Mouse (Mus musculus) forebrain, embryonic 16.5 days (tissue): ENCODE measurements around the gene Slc38a11. TPM values are rescaled to one million over a fixed set of nuclear protein-coding genes. Genes with fewer than 3 reads are reported as not detected.

ENCODE experiments used
- ATAC-seq: fragments of 200-750 bp; cut with Nextera tagmentation; 2 replicates; pipeline ENCODE4 v1.8.0; 2017; ENCODE audit warnings: mild to moderate bottlenecking, moderate library complexity
- H3K27ac ChIP-seq: fragments of 300-500 bp; sonication (generic); 2 replicates; pipeline ENCODE4 v1.5.1; 2014; ENCODE audit warnings: low read length, control low read depth
- H3K27me3 ChIP-seq: fragments of 300-500 bp; sonication (generic); replicated peaks from 2 replicates; pipeline ENCODE4 v1.6.1; 2014; ENCODE audit warnings: low read length; ENCODE audit not compliant: control insufficient read depth, insufficient read depth
- H3K36me3 ChIP-seq: fragments of 300-500 bp; sonication (generic); 2 replicates; pipeline ENCODE4 v1.6.1; 2014; ENCODE audit not compliant: control insufficient read depth, insufficient read depth
- H3K4me1 ChIP-seq: fragments of 300-500 bp; sonication (generic); replicated peaks from 2 replicates; pipeline ENCODE4 v1.6.1; 2014; ENCODE audit warnings: low read length; ENCODE audit not compliant: control insufficient read depth, insufficient read depth
- H3K4me2 ChIP-seq: fragments of 300-500 bp; sonication (generic); 2 replicates; pipeline ENCODE4 v1.6.1; 2014; ENCODE audit warnings: mild to moderate bottlenecking, low read length, control low read depth
- H3K4me3 ChIP-seq: fragments of 300-500 bp; sonication (generic); replicated peaks from 2 replicates; pipeline ENCODE4 v1.5.1; 2014; ENCODE audit warnings: mild to moderate bottlenecking, low read length, control low read depth
- H3K9ac ChIP-seq: fragments of 300-500 bp; sonication (generic); replicated peaks from 2 replicates; pipeline ENCODE4 v1.6.1; 2014; ENCODE audit warnings: low read depth, low read length, control low read depth
- H3K9me3 ChIP-seq: fragments of 300-500 bp; sonication (generic); 2 replicates; pipeline ENCODE4 v1.6.1; 2016; ENCODE audit warnings: low read length; ENCODE audit not compliant: control insufficient read depth
- WGBS: fragments of 180-500 bp; shearing (Covaris S2); extraction: QIAGEN DNeasy Blood & Tissue Kit; methylation state at CpG from one replicate; pipeline ENCODE4 v1.1.7; 2014; 5-methylcytosine and 5-hydroxymethylcytosine counted together
- polyA plus RNA-seq: library from polyadenylated mRNA; unstranded; fragments of >200 nt; fragmentation: Nextera tagmentation; extraction: Ambion mirVana; gene quantifications from 2 replicates; pipeline ENCODE4 v1.2.1, GENCODE M21; 2015

Slc38a11 gene
- polyA plus RNA-seq, 1 experiment from 2014 or later, result 1.1 TPM

- 65% methylated on average over 8 of the region's 8 CpGs for WGBS
- no peaks in the 10 kb centered on the region for H3K27me3 ChIP-seq
- no peak overlapping the region for H3K4me3 ChIP-seq
- H3K4me1 ChIP-seq, result no peaks in the 10 kb centered on the region
- no peak overlapping the region for H3K27ac ChIP-seq
- no peak for ATAC-seq
- no peak overlapping the region for H3K4me2 ChIP-seq
- H3K36me3 ChIP-seq, result no peaks in the 10 kb centered on the region
- H3K9me3 ChIP-seq, result no peaks in the 10 kb centered on the region
- no peak overlapping the region for H3K9ac ChIP-seq
Measured at GRCm38 (mm10) chr2:65294092-65294491, 69.7 kb downstream of the Slc38a11 start.

- H3K9me3 ChIP-seq, result no peaks in the 10 kb centered on the region
- H3K27me3 ChIP-seq, result no peaks in the 10 kb centered on the region
- no peaks in the 10 kb centered on the region for H3K4me1 ChIP-seq
- no peak overlapping the region for H3K27ac ChIP-seq
- no peak overlapping the region for H3K4me3 ChIP-seq
- H3K4me2 ChIP-seq, result no peak overlapping the region
- ATAC-seq, result no peak
- 91% methylated on average over 8 of the region's 8 CpGs for WGBS
- no peaks in the 10 kb centered on the region for H3K36me3 ChIP-seq
- no peak overlapping the region for H3K9ac ChIP-seq
Measured at GRCm38 (mm10) chr2:65293411-65293810, 70.4 kb downstream of the Slc38a11 start.

- no peaks in the 10 kb centered on the region for H3K27me3 ChIP-seq
- no peak overlapping the region for H3K4me2 ChIP-seq
- H3K27ac ChIP-seq, result no peak overlapping the region
- ATAC-seq, result no peak
- H3K9ac ChIP-seq, result no peak overlapping the region
- WGBS, result 91% methylated on average over 4 of the region's 4 CpGs
- H3K36me3 ChIP-seq, result no peaks in the 10 kb centered on the region
- no peak overlapping the region for H3K4me3 ChIP-seq
- H3K4me1 ChIP-seq, result peaks cover 4% of the 10 kb centered on the region; the same call in 1 of the 2 replicates
- no peaks in the 10 kb centered on the region for H3K9me3 ChIP-seq
Measured at GRCm38 (mm10) chr2:65289721-65290120, 74.1 kb downstream of the Slc38a11 start.

GRCm38 (mm10) chr2:65288696-65289095 lies 75.1 kb downstream of the Slc38a11 start:
- Histone ChIP-seq H3K9ac (no peak overlapping the region), H3K27me3 (no peaks in the 10 kb centered on the region), H3K4me3 (no peak overlapping the region), H3K9me3 (no peaks in the 10 kb centered on the region), H3K27ac (no peak overlapping the region), H3K4me1 (peaks cover 4% of the 10 kb centered on the region; the same call in 1 of the 2 replicates), H3K4me2 (no peak overlapping the region), H3K36me3 (no peaks in the 10 kb centered on the region)
- 70% methylated on average over 1 of the region's 1 CpGs for WGBS
- ATAC-seq, result no peak

- 26% methylated on average over 3 of the region's 3 CpGs for WGBS
- Histone ChIP-seq H3K36me3 (no peaks in the 10 kb centered on the region), H3K9me3 (no peaks in the 10 kb centered on the region), H3K9ac (no peak overlapping the region), H3K4me3 (no peak overlapping the region), H3K27ac (no peak overlapping the region), H3K4me1 (peaks cover 4% of the 10 kb centered on the region; the same call in 1 of the 2 replicates), H3K27me3 (no peaks in the 10 kb centered on the region), H3K4me2 (no peak overlapping the region)
- ATAC-seq, result peak; percentile 43; the same call in 1 of the 2 replicates
Measured at GRCm38 (mm10) chr2:65285380-65285779, 78.5 kb downstream of the Slc38a11 start.

- no peak for ATAC-seq
- H3K4me2 ChIP-seq, result no peak overlapping the region
- peaks cover 4% of the 10 kb centered on the region; the same call in 1 of the 2 replicates for H3K4me1 ChIP-seq
- H3K9ac ChIP-seq, result no peak overlapping the region
- H3K9me3 ChIP-seq, result no peaks in the 10 kb centered on the region
- WGBS, result 92% methylated on average over 6 of the region's 6 CpGs
- H3K4me3 ChIP-seq, result no peak overlapping the region
- H3K27me3 ChIP-seq, result no peaks in the 10 kb centered on the region
- no peak overlapping the region for H3K27ac ChIP-seq
- no peaks in the 10 kb centered on the region for H3K36me3 ChIP-seq
Measured at GRCm38 (mm10) chr2:65282979-65283378, 80.9 kb downstream of the Slc38a11 start.

- Histone ChIP-seq H3K4me2 (no peak overlapping the region), H3K4me1 (0 out of 2 replicates have a peak, but pooled peaks cover 3% of the 10 kb centered on the region), H3K36me3 (no peaks in the 10 kb centered on the region), H3K4me3 (no peak overlapping the region), H3K9me3 (no peaks in the 10 kb centered on the region), H3K9ac (no peak overlapping the region), H3K27ac (no peak overlapping the region), H3K27me3 (no peaks in the 10 kb centered on the region)
- WGBS, result 23% methylated on average over 4 of the region's 4 CpGs
- ATAC-seq, result no peak
Measured at GRCm38 (mm10) chr2:65279029-65279690, 84.7 kb downstream of the Slc38a11 start.

- H3K36me3 ChIP-seq, result no peaks in the 10 kb centered on the region
- 0 out of 2 replicates have a peak, but pooled peaks cover 3% of the 10 kb centered on the region for H3K4me1 ChIP-seq
- peak; percentile 92 for ATAC-seq
- H3K27ac ChIP-seq, result no peak overlapping the region
- no peak overlapping the region for H3K4me2 ChIP-seq
- no peak overlapping the region for H3K9ac ChIP-seq
- 11% methylated on average over 6 of the region's 6 CpGs for WGBS
- no peaks in the 10 kb centered on the region for H3K9me3 ChIP-seq
- H3K27me3 ChIP-seq, result no peaks in the 10 kb centered on the region
- H3K4me3 ChIP-seq, result no peak overlapping the region
Measured at GRCm38 (mm10) chr2:65275443-65276061, 88.3 kb downstream of the Slc38a11 start.

- Histone ChIP-seq H3K36me3 (no peaks in the 10 kb centered on the region), H3K27me3 (no peaks in the 10 kb centered on the region), H3K27ac (no peak overlapping the region), H3K4me1 (0 out of 2 replicates have a peak, but pooled peaks cover 3% of the 10 kb centered on the region), H3K4me3 (no peak overlapping the region), H3K4me2 (no peak overlapping the region), H3K9ac (no peak overlapping the region), H3K9me3 (no peaks in the 10 kb centered on the region)
- ATAC-seq, result no peak
- 42% methylated on average over 2 of the region's 2 CpGs for WGBS
Measured at GRCm38 (mm10) chr2:65273910-65274309, 89.9 kb downstream of the Slc38a11 start.
